Mouse (Mus musculus) lung, postnatal 0 days (tissue): ENCODE results near the gene C4b.

Experiments used
- CTCF ChIP-seq: IDR thresholded peaks from 2 replicates; pipeline ENCODE4 v1.5.1; 2016; ENCODE audit warnings: antibody characterized with exemption, mild to moderate bottlenecking
- EP300 ChIP-seq: IDR thresholded peaks from 2 replicates; pipeline ENCODE4 v1.6.1; 2016; ENCODE audit warnings: antibody characterized with exemption, mild to moderate bottlenecking, control low read depth

GRCm38 (mm10) chr17:34743719-34744118 lies at the start of gene C4b:
- TF ChIP-seq CTCF (no peak), EP300 (no peak)
